Mouse (Mus musculus) heart, postnatal 36 days (tissue): ENCODE data around the gene Bbs7. TPM values are rescaled to one million over a fixed set of nuclear protein-coding genes. Genes with fewer than 3 reads are reported as not detected.
"Not testable (repeated sequence)": the region's sequence is repeated elsewhere in the genome, so short reads cannot be mapped to it uniquely, and the experiment has no call there.

ENCODE experiments used
- DNase-seq, 2 experiments: peaks; one replicate each; pipeline ENCODE4 v3.0.0; 2021 to 2022
- intact Hi-C: fragments of 180-260 bp; cut with DNase I; formaldehyde crosslinking; loops from one replicate; pipeline ENCODE4 v1.15.1; 2025
- total RNA-seq, 2 experiments: library from RNA; stranded (reverse); gene quantifications; 2 replicates each; pipeline ENCODE4 v1.2.3; 2021

Bbs7 gene
- 1 to 10 TPM; 5.3 to 8.8 TPM for total RNA-seq

DNA sequence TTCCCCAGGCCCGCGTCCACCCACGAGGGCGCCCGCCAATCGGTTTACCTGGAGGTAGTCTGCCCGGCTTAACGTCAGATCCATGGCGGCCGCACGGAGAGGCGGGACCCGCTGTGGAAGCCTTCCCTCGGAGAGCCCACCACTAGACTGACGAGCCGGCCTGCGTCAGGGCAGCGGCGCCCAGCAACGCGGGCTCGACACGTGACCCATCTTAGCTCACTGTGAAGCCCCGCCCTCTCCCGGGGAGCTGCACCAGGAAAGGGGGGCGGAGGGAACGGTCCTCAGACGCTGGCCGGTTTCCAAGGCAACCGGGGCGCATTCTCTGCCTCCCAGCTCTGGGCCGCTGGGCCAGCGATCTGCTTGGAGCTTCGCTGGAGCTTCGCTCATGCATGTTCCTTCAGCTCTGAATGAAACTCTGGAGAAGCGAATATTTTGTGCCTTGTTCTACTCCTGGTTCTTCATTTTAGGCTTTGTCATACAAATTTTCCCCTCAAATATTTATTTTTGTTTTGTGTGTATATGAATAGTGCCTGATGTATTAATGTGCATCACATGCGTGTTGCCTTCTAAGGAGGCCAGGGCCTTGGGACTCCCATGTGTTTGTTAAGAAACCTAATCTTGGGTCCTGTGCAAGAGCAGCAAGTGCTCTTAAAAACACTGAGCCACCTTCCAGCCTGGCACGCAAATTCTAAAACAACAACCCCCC, at the start of gene Bbs7:
Gene Bbs7 (minus strand): TSS at position 276 of the 706 bp plus-strand sequence.
- DNase-seq, result peak; percentile 87 to 90
- intact Hi-C loops, result no loop called here

DNA sequence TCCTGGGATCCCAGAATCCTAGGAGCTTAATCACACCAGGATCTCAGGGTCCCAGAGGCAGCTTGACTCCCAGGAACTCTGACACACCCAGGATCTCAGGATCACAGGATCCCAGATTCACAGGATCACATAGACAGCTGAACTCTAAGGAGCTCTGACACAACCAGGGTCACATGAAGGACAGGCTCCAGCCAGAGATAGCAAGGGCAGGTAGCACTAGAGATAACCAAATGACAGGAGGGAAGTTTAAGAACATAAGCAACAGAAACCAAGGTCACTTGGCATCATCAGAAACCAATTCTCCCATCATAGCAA, 31.9 kb upstream of the Bbs7 start:
- intact Hi-C loops, result loop anchor here (5.0 kb wide), 1 partner anchor 328 kb away; no protein-coding TSS in a partner anchor
- DNase-seq, result not testable (repeated sequence)

- DNase-seq, result no peak
- intact Hi-C loops, result loop anchor here (5.0 kb wide), 1 partner anchor 327 kb away; no protein-coding TSS in a partner anchor
Measured at GRCm38 (mm10) chr3:36644554-36645244, 31.4 kb upstream of the Bbs7 start.

- DNase-seq, result no peak
- intact Hi-C loops, result no loop called here
Measured at GRCm38 (mm10) chr3:36643354-36643753, 30.1 kb upstream of the Bbs7 start.

DNA sequence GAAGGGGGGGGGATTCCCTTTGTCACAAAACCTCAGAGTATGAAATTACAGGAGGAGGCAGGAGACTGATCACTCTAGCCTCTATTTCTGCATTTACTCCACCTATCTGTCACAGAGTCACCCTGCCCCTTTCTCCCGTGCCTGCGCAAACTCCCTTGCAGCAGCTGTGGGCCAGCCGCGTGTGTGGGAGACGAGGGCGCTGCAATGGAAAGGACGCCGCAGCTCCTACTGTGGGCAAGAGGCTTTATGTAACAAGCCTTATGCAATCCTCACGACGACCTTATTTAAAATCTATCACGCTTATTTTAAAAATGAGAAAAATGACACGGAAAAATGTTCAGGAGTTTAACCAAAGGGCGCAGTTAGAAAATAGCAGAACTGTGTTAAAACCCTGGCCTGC, 29.5 kb upstream of the Bbs7 start:
- no peak for DNase-seq
- intact Hi-C loops, result no loop called here

GRCm38 (mm10) chr3:36640787-36641186, 27.5 kb upstream of the Bbs7 start:
- intact Hi-C loops, result no loop called here
- DNase-seq, result no peak

GRCm38 (mm10) chr3:36635449-36635848, 22.2 kb upstream of the Bbs7 start:
- DNase-seq, result peak in 1 of 2 experiments; percentile 24
- intact Hi-C loops, result loop anchor here (5.0 kb wide), 2 partner anchors 207 to 567 kb away; no protein-coding TSS in a partner anchor

GRCm38 (mm10) chr3:36626803-36627202, 13.5 kb upstream of the Bbs7 start:
- intact Hi-C loops, result no loop called here
- no peak for DNase-seq

DNA sequence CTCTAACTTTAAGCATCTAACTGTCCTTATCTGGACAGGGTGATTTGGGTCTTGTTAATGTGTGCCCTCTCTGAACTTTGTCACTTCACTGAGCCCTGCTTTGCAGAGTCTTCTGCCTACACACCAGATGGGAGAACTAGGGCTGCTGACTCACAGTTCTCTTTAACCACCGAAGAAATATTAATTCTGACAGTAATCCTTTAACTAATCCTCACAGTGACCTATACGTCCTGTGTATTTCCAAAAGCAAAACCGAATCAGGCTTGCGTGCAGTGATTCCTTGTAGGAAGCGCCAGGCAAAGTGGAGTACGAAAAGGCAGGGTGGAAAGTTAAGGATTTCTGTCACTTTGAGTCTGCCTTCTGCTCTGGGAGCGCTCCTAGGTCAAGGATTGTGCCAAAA, 4.9 kb upstream of the Bbs7 start:
- intact Hi-C loops, result no loop called here
- DNase-seq, result no peak

GRCm38 (mm10) chr3:36613908-36614255, 605 bp upstream of the Bbs7 start:
- intact Hi-C loops, result no loop called here
- DNase-seq, result peak in 1 of 2 experiments; percentile 4

DNA sequence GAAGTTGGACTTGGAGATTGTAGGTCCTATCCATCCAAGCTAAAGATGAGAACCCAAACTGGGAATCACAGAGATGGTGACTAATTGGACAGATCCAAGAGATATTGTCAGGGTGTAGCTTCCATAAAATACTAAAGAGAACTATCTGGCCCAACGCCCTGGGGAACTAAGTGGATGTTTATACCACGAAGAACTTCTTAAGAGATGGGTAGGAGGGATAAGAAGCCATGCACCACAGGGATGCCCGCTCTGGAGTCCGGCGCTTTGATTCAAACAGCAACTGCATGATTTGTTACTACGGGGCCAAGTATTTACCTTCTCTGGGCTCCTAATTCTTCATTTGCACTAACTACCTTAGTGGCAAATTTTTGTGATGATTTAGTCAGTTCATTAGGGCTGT, 590 bp downstream of the Bbs7 start:
- intact Hi-C loops, result no loop called here
- DNase-seq, result peak in 1 of 2 experiments; percentile 7

DNA sequence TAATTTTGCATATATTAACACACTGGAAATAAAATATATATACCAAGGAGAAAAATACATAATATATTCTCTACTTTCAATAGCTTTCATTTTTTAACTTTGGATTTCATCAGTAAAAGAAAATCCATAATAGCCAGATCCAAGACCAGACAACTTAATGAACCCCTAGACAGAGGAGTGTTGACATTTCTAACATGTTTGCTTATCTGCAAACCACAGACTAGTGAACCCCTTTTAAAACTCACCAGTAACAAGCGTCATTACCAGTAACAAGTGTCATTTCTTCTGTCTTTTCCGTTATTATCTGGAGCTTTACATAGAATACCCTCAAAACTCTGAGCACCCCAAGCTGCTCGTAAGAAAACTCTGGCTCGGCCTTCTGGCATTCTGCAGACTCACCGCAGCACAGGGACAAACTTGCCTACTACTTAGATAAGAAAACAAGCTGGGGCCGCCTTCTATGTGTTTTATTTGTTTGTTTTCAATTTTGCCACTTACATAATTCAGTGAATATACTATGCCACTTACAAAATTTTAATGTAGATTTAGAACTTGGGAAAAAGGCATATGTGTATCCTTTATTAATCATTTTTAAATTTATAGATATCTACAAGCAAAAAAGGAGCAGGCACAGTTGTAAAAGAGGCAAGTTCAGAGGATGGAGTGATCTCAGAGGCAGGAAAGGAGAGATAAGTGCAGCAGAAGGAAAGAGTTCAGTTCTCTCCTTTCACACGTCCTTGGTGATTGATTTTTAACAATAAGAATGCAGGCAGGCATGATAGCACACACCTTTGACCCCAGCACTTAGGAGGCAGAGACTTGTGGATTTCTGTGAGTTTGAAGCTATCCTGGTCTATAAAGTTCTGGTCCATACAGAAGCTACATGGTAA, 7.1 kb downstream of the Bbs7 start:
- intact Hi-C loops, result no loop called here
- DNase-seq, result no peak

GRCm38 (mm10) chr3:36599773-36600172, 13.5 kb downstream of the Bbs7 start:
- intact Hi-C loops, DNase-seq: not testable (repeated sequence)

- DNase-seq, result no peak
- intact Hi-C loops, result no loop called here
Measured at GRCm38 (mm10) chr3:36598811-36599210, 14.5 kb downstream of the Bbs7 start.

DNA sequence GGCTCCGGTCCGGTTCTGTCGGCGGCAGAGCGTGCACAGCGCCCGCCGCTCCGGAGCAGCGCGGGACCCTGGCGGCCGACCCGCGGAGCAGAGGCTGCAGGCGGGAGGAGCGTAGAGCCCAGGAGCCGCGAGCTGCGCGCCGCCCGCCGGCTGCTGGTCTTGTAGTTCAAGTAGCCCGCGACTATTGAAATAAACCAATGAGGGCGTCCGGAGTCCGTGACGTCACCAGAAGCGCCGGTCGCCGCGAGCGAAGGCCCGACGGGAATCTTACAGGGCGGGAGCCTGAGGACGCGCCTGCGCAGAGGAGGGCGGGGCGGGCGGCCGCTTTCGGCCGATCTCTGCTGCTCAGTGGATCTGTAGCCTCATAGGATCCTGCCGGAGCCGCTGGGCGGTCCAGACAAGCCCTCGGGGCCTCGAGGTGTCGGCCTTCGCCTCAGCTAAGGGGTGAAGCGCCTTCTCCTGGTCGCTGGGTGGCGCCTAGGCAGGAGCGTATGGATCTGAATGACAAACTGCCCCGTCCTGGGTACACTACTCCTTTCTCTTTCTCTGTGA, 41.4 kb downstream of the Bbs7 start, which contains the start of gene Ccna2:
Gene Ccna2 (minus strand): TSS at position 324 of the 552 bp plus-strand sequence.
- peak; percentile 96 to 97 for DNase-seq
- intact Hi-C loops, result loop anchor here (1.0 kb wide), 1 partner anchor 20 kb away; the partner anchor contains the start of gene Exosc9

GRCm38 (mm10) chr3:36571361-36571826, 41.9 kb downstream of the Bbs7 start:
- intact Hi-C loops, result no loop called here

DNA sequence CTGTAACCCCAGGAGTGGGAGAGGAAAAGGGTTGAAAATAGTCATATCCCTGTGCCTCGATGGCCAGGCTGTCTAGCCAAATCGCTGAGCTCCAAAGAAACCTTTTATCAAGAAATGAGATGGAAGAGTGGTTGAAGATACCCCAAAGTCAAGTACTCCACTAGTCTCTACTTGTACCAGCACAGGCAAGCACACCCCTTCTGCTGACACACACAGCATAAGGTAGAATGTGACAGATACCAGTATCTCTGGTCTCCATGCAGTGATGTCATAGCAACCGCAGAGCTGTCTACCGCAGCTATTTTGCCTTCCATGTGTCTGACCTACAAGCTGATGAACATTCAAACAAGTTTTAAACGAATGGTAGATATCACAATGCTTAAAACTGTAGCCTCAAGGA, 43.4 kb downstream of the Bbs7 start:
- intact Hi-C loops, result no loop called here
- DNase-seq, result no peak

More at GRCm38 (mm10) chr3:36571361-36571826, 41.9 kb downstream of the Bbs7 start:
- DNase-seq, result peak in 1 of 2 experiments; percentile 9

- intact Hi-C loops, result no loop called here
- DNase-seq, result no peak
Measured at GRCm38 (mm10) chr3:36563666-36564065, 49.6 kb downstream of the Bbs7 start.

DNA sequence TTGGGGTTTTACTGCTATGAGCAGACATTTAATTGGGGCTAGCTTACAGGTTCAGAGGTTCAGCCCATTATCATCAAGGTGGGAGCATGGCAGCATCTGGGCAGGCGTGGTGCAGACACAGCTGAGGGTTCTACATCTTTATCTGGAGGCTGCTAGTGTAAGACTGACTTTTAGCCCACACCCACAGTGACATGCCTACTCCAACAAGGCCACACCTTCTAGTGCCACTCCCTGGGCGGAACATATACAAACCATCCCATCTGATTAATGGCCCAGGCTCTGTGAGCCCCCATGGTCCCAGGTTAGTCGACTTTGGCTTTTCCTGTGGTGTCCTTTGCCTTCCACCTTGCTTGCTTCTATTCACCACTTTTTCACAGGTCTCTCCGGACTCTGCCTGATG, 53.7 kb downstream of the Bbs7 start:
- intact Hi-C loops, result no loop called here
- no peak for DNase-seq

DNA sequence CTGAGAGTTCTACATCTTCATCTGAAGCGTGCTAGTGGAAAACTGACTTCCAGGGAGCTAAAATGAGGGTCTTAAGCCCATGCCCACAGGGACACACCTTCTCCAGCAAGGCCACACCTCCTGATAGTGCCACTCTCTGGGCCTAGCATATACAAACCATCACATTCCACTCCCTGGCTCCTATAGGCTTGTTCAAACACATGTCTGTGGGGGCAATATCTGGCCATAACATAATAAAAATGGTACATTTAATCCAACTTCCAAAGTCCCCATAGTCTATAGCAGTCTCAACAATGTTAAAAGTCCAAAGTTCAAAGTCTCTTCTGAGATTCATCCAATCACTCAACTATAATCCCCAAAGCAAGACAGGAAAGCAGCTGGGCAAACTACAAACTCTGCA, 55.7 kb downstream of the Bbs7 start:
- intact Hi-C loops, result no loop called here
- DNase-seq, result no peak
